Comparison of ENCODE assay signal across 21 mouse cellular contexts in genomic region chr17:45811632-45812221, GRCm38 (mm10).
DNase-seq lines count a peak whose midpoint lies in the region; ATAC-seq and TF ChIP-seq lines count a peak whose summit lies in the region.
"Had no signal": no experiment of that assay in that cellular context is flagged by ENCODE, and none has a peak within 500 bp of the region (broad histone marks: within the 10 kb centered on the region; RNA-seq: fewer than 3 reads in every experiment).

No protein-coding gene starts in this region.

- 68% methylated on average over 11 of the region's 11 CpGs for WGBS in heart, embryonic 14.5 days
- 81% methylated on average over 11 of the region's 11 CpGs for WGBS in midbrain, embryonic 14.5 days
- WGBS in midbrain, embryonic 13.5 days: 82% methylated on average over 11 of the region's 11 CpGs

- no peak overlapping the region for H3K4me2 ChIP-seq in heart, embryonic 14.5 days (ENCODE audit: low read length)
- H3K4me2 ChIP-seq in midbrain, embryonic 14.5 days (ENCODE audit: low read length): no peak overlapping the region
- no peak overlapping the region for H3K4me2 ChIP-seq in midbrain, embryonic 13.5 days (replicated peaks)
- H3K4me2 ChIP-seq: embryonic facial prominence, embryonic 13.5 days; hindbrain, embryonic 15.5 days; limb, embryonic 13.5 days; liver, embryonic 11.5 days; lung, embryonic 15.5 days; neural tube, embryonic 13.5 days had no signal

- peaks cover 34 to 43% of the 10 kb centered on the region in 2 experiments for H3K4me1 ChIP-seq in heart, embryonic 14.5 days (ENCODE audit: control insufficient read depth in 2 of 2, insufficient read depth in 2 of 2, low read length in 2 of 2)
- H3K4me1 ChIP-seq in midbrain, embryonic 14.5 days (ENCODE audit: control insufficient read depth, insufficient read depth, low read length): no peaks in the 10 kb centered on the region
- peaks cover 11% of the 10 kb centered on the region for H3K4me1 ChIP-seq in midbrain, embryonic 13.5 days (replicated peaks)

- peak; percentile 70 for DNase-seq in gastrocnemius, adult 2 months
- no peak for DNase-seq in gastrocnemius, postnatal 14 days
- DNase-seq in heart, adult 9 months (ENCODE audit: low spot score in 2 of 2): peak; percentile 37 to 54
- DNase-seq in heart, postnatal 14 days: peak; percentile 33 to 36
- DNase-seq in ovary, postnatal 36 days (ENCODE audit: low spot score): no peak
- DNase-seq in midbrain, embryonic 14.5 days: no peak
- DNase-seq: forebrain, postnatal 0 days; thymus, postnatal 14 days had no signal

- TF ChIP-seq CTCF in gastrocnemius, adult 2 months (IDR thresholded peaks at IDR 0.05): no peak

- no peaks in the 10 kb centered on the region for H3K9me3 ChIP-seq in heart, embryonic 14.5 days (ENCODE audit: control insufficient read depth, low read length)
- no peaks in the 10 kb centered on the region for H3K9me3 ChIP-seq in midbrain, embryonic 14.5 days (ENCODE audit: control insufficient read depth, low read length)
- no peaks in the 10 kb centered on the region for H3K9me3 ChIP-seq in midbrain, embryonic 13.5 days
- H3K9me3 ChIP-seq: embryonic facial prominence, embryonic 13.5 days; hindbrain, embryonic 10.5 days; hindbrain, embryonic 15.5 days; limb, embryonic 13.5 days; lung, embryonic 15.5 days; midbrain, embryonic 10.5 days; neural tube, embryonic 13.5 days had no signal

- intact Hi-C loops in gastrocnemius, adult 2 months (cut with DNase I): loop anchor here (5.0 to 10.0 kb wide), 2 partner anchors 64 to 313 kb away; no protein-coding TSS in a partner anchor
- intact Hi-C loops in gastrocnemius, postnatal 14 days (cut with DNase I; ENCODE audit: low total_unique reads): no loop called here
- intact Hi-C loops in heart, postnatal 14 days (cut with DNase I): no loop called here

- peak overlapping the region; percentile 51 for H3K4me3 ChIP-seq in gastrocnemius, adult 2 months
- H3K4me3 ChIP-seq in heart, embryonic 14.5 days (ENCODE audit: control insufficient read depth in 1 of 2, insufficient read depth in 1 of 2, low read depth in 1 of 2, low read length in 2 of 2): no peak overlapping the region
- no peak overlapping the region for H3K4me3 ChIP-seq in midbrain, embryonic 14.5 days (replicated peaks; ENCODE audit: low read depth, low read length)
- no peak overlapping the region for H3K4me3 ChIP-seq in midbrain, embryonic 13.5 days (replicated peaks)
- H3K4me3 ChIP-seq: embryonic facial prominence, embryonic 13.5 days; hindbrain, embryonic 10.5 days; hindbrain, embryonic 15.5 days; limb, embryonic 13.5 days; lung, embryonic 15.5 days; midbrain, embryonic 10.5 days; neural tube, embryonic 13.5 days had no signal

- peaks cover 32% of the 10 kb centered on the region for H3K27me3 ChIP-seq in heart, embryonic 14.5 days (ENCODE audit: control insufficient read depth, insufficient read depth, low read length)
- no peaks in the 10 kb centered on the region for H3K27me3 ChIP-seq in midbrain, embryonic 14.5 days (ENCODE audit: control insufficient read depth, insufficient read depth, low read length)
- peaks cover 11% of the 10 kb centered on the region; the same call in 1 of the 2 replicates for H3K27me3 ChIP-seq in midbrain, embryonic 13.5 days
- H3K27me3 ChIP-seq: embryonic facial prominence, embryonic 13.5 days; hindbrain, embryonic 15.5 days; limb, embryonic 13.5 days; lung, embryonic 15.5 days; Patski had no signal

- H3K9ac ChIP-seq in heart, embryonic 14.5 days (ENCODE audit: low read length): peak overlapping the region; percentile 28; the same call in 1 of the 2 replicates
- no peak overlapping the region for H3K9ac ChIP-seq in midbrain, embryonic 14.5 days (replicated peaks; ENCODE audit: low read length)
- no peak overlapping the region for H3K9ac ChIP-seq in midbrain, embryonic 13.5 days (replicated peaks)
- H3K9ac ChIP-seq: embryonic facial prominence, embryonic 13.5 days; forebrain, postnatal 0 days; hindbrain, embryonic 15.5 days; limb, embryonic 13.5 days; lung, embryonic 15.5 days; neural tube, embryonic 13.5 days had no signal

- no peaks in the 10 kb centered on the region for H3K36me3 ChIP-seq in heart, embryonic 14.5 days (ENCODE audit: control insufficient read depth, insufficient read depth, low read length)
- H3K36me3 ChIP-seq in midbrain, embryonic 14.5 days (ENCODE audit: control insufficient read depth, insufficient read depth, low read length): no peaks in the 10 kb centered on the region
- no peaks in the 10 kb centered on the region for H3K36me3 ChIP-seq in midbrain, embryonic 13.5 days
- H3K36me3 ChIP-seq: embryonic facial prominence, embryonic 13.5 days; hindbrain, embryonic 10.5 days; hindbrain, embryonic 15.5 days; limb, embryonic 13.5 days; lung, embryonic 15.5 days; midbrain, embryonic 10.5 days; neural tube, embryonic 13.5 days had no signal

- peak overlapping the region; percentile 96 for H3K27ac ChIP-seq in gastrocnemius, adult 2 months
- H3K27ac ChIP-seq in heart, embryonic 14.5 days (replicated peaks in 1 of 2; ENCODE audit: control insufficient read depth in 1 of 2, insufficient read depth in 1 of 2, low read depth in 2 of 2, low read length in 2 of 2): peak overlapping the region; percentile 43 to 80; a peak in 3 of 4 replicates
- H3K27ac ChIP-seq in midbrain, embryonic 14.5 days (replicated peaks; ENCODE audit: low read depth, low read length): no peak overlapping the region
- no peak overlapping the region for H3K27ac ChIP-seq in midbrain, embryonic 13.5 days
- H3K27ac ChIP-seq: embryonic facial prominence, embryonic 13.5 days; hindbrain, embryonic 10.5 days; hindbrain, embryonic 15.5 days; kidney, postnatal 0 days; limb, embryonic 13.5 days; lung, embryonic 15.5 days; neural tube, embryonic 13.5 days had no signal

- no peak for ATAC-seq in heart, embryonic 14.5 days (ENCODE audit: insufficient number of reproducible peaks, insufficient read depth, low FRiP score, low read depth)
- no peak for ATAC-seq in midbrain, embryonic 14.5 days (ENCODE audit: low FRiP score, low TSS enrichment)
- ATAC-seq in midbrain, embryonic 13.5 days: no peak
- ATAC-seq: forebrain, postnatal 0 days; inflammation-experienced regulatory T-cells, adult 6 months; Patski had no signal

Comparison
In these comparisons a context has a peak if more than half of its experiments do, and no peak if none do; other contexts are left out.
1. DNase-seq: peak in gastrocnemius, adult 2 months (single experiment), heart, adult 9 months (2 of 2) and heart, postnatal 14 days (2 of 2); none in gastrocnemius, postnatal 14 days (single experiment), ovary, postnatal 36 days (single experiment) and midbrain, embryonic 14.5 days (single experiment).
2. H3K27ac ChIP-seq: peak in gastrocnemius, adult 2 months (single experiment) and heart, embryonic 14.5 days (2 of 2); none in midbrain, embryonic 14.5 days (single experiment) and midbrain, embryonic 13.5 days (single experiment).